Mouse (Mus musculus): ENCODE results near the gene Calu. TPM values are rescaled to one million over a fixed set of nuclear protein-coding genes. Genes with fewer than 3 reads are reported as not detected.

Calu gene
- polyA plus RNA-seq, 1 experiment from 2014 or later: 378 TPM

Small RNA genes lying within 50 kb of the gene (microRNA-seq; reads per million reads assigned to microRNA genes)
- gene Gm26220: 1.3 reads per million
- not detected for gene Gm44354

Other genes with a start within 250 kb of the Calu start
- gene Rbm28, start 183.1 kb upstream of the Calu start, polyA plus RNA-seq (2015; fragmentation: Nextera tagmentation; extraction: Ambion mirVana): 47.4 and 50.6 TPM in 2 replicates
- gene Prrt4, start 168.5 kb upstream of the Calu start, polyA plus RNA-seq (2015; fragmentation: Nextera tagmentation; extraction: Ambion mirVana): 1.2 and 1.3 TPM in 2 replicates
- 39.1 and 39.5 TPM in 2 replicates for gene Impdh1, start 131.7 kb upstream of the Calu start, polyA plus RNA-seq (2015; fragmentation: Nextera tagmentation; extraction: Ambion mirVana)
- gene Hilpda, start 75.6 kb upstream of the Calu start, polyA plus RNA-seq (2015; fragmentation: Nextera tagmentation; extraction: Ambion mirVana): 43.1 and 45.7 TPM in 2 replicates
- gene Fam71f2, start 68.5 kb upstream of the Calu start, polyA plus RNA-seq (2015; fragmentation: Nextera tagmentation; extraction: Ambion mirVana): 0.55 and 1.0 TPM in 2 replicates
- not detected in 2 replicates for gene Fam71f1, start 28.9 kb upstream of the Calu start, polyA plus RNA-seq (2015; fragmentation: Nextera tagmentation; extraction: Ambion mirVana)
- 0.70 and 1.0 TPM in 2 replicates for gene Opn1sw, start 40.4 kb downstream of the Calu start, polyA plus RNA-seq (2015; fragmentation: Nextera tagmentation; extraction: Ambion mirVana)
- gene Ccdc136, start 48.2 kb downstream of the Calu start, polyA plus RNA-seq (2015; fragmentation: Nextera tagmentation; extraction: Ambion mirVana): 20.2 and 30.7 TPM in 2 replicates
- 11.3 and 12.2 TPM in 2 replicates for gene Flnc, start 85.2 kb downstream of the Calu start, polyA plus RNA-seq (2015; fragmentation: Nextera tagmentation; extraction: Ambion mirVana)
- 221 and 233 TPM in 2 replicates for gene Atp6v1f, start 119.6 kb downstream of the Calu start, polyA plus RNA-seq (2015; fragmentation: Nextera tagmentation; extraction: Ambion mirVana)
- gene Atp6v1fnb, start 123.4 kb downstream of the Calu start, polyA plus RNA-seq (2015; fragmentation: Nextera tagmentation; extraction: Ambion mirVana): 0.32 TPM in 1 of 2 replicates, not detected in the other
- gene Kcp, start 159.9 kb downstream of the Calu start, polyA plus RNA-seq (2015; fragmentation: Nextera tagmentation; extraction: Ambion mirVana): 37.9 and 44.7 TPM in 2 replicates
- gene Irf5, start 178.6 kb downstream of the Calu start, polyA plus RNA-seq (2015; fragmentation: Nextera tagmentation; extraction: Ambion mirVana): 3.6 and 4.6 TPM in 2 replicates

Measured in embryonic facial prominence, embryonic 13.5 days (tissue).